Mouse (Mus musculus) neural tube, embryonic 11.5 days (tissue): Measurements from ENCODE around the gene Cd209c. TPM values are rescaled to one million over a fixed set of nuclear protein-coding genes. Genes with fewer than 3 reads are reported as not detected.

Experiments
- ATAC-seq: fragments of 200-750 bp; cut with Nextera tagmentation; 2 replicates; pipeline ENCODE4 v1.8.0; 2017; ENCODE audit warnings: moderate number of reproducible peaks, mild to moderate bottlenecking, moderate TSS enrichment, moderate library complexity; ENCODE audit not compliant: insufficient read depth, low FRiP score, low TSS enrichment
- DNase-seq: peaks from one replicate; pipeline ENCODE4 v3.0.0-alpha.2; 2015; ENCODE audit warnings: low spot score
- H3K27ac ChIP-seq: fragments of 300-500 bp; sonication (generic); 2 replicates; pipeline ENCODE4 v1.5.1; 2014; ENCODE audit warnings: low read depth, mild to moderate bottlenecking, low read length
- H3K27me3 ChIP-seq: fragments of 300-500 bp; sonication (generic); 2 replicates; pipeline ENCODE4 v1.6.1; 2014; ENCODE audit warnings: mild to moderate bottlenecking, low read length, mixed read lengths; ENCODE audit not compliant: control insufficient read depth, insufficient read depth
- H3K36me3 ChIP-seq: fragments of 300-500 bp; sonication (generic); 2 replicates; pipeline ENCODE4 v1.6.1; 2014; ENCODE audit warnings: mild to moderate bottlenecking, low read length, moderate library complexity, mixed read lengths; ENCODE audit not compliant: control insufficient read depth, insufficient read depth
- H3K4me1 ChIP-seq: fragments of 300-500 bp; sonication (generic); 2 replicates; pipeline ENCODE4 v1.6.1; 2014; ENCODE audit warnings: low read length, mixed read lengths; ENCODE audit not compliant: control insufficient read depth, insufficient read depth
- H3K4me2 ChIP-seq: fragments of 300-500 bp; sonication (generic); 2 replicates; pipeline ENCODE4 v1.6.1; 2014; ENCODE audit warnings: low read depth, mild to moderate bottlenecking, moderate library complexity
- H3K4me3 ChIP-seq: fragments of 300-500 bp; sonication (generic); 2 replicates; pipeline ENCODE4 v1.5.1; 2014; ENCODE audit warnings: low read depth, low read length
- H3K9ac ChIP-seq: fragments of 300-500 bp; sonication (generic); 2 replicates; pipeline ENCODE4 v1.6.1; 2014; ENCODE audit warnings: mild to moderate bottlenecking, low read length
- H3K9me3 ChIP-seq: fragments of 300-500 bp; sonication (generic); 2 replicates; pipeline ENCODE4 v1.6.1; 2016; ENCODE audit warnings: low read length; ENCODE audit not compliant: control insufficient read depth
- WGBS: fragments of 180-500 bp; shearing (Covaris S2); extraction: QIAGEN DNeasy Blood & Tissue Kit; methylation state at CpG from one replicate; pipeline ENCODE4 v1.1.7; 2014; 5-methylcytosine and 5-hydroxymethylcytosine counted together
- polyA plus RNA-seq: library from polyadenylated mRNA; unstranded; fragments of >200 nt; fragmentation: Nextera tagmentation; extraction: Ambion mirVana; gene quantifications from 2 replicates; pipeline ENCODE4 v1.2.1, GENCODE M21; 2014

The Cd209c gene
- 0.53 and 0.76 TPM in 2 replicates for polyA plus RNA-seq

GRCm38 (mm10) chr8:3954646-3955045, at the start of gene Cd209c:
Cd209c (minus strand) TSS chr8:3954746.
- H3K4me3 ChIP-seq = no peak within 1 kb of the TSS
- H3K27me3 ChIP-seq = no peaks in the 10 kb centered on the region
- H3K4me2 ChIP-seq = no peak within 1 kb of the TSS
- H3K27ac ChIP-seq = no peak within 1 kb of the TSS
- H3K9me3 ChIP-seq = peaks cover 2% of the 10 kb centered on the region
- ATAC-seq (no peak), DNase-seq (no peak)
- no peaks in the 10 kb centered on the region for H3K4me1 ChIP-seq
- H3K36me3 ChIP-seq = no peaks in the 10 kb centered on the region
- WGBS = 84% methylated on average over 1 of the region's 1 CpGs
- H3K9ac ChIP-seq = no peak within 1 kb of the TSS

DNA sequence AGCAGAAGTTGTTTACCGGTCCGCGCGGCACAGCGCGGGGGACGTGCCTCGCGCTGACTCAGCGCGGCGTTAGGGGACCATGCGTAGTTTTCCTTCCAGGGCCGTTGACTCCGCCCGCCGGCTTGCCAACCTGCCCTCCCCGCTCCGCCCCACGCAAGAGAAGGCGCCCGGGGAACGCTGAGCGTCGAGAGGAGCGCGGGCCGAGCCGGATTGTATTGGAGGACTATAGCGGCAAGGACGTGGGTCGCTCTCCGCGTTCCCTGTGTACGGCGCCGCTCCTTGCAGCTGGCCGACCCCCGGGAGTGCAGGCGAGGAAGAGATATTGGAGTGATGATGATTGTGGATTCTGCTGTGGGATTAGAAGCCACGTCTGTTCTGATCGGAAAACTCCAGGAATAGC, 39.7 kb upstream of the Cd209c start:
- no peaks in the 10 kb centered on the region for H3K4me1 ChIP-seq
- peak overlapping the region; percentile 26; the same call in 1 of the 2 replicates for H3K4me2 ChIP-seq
- 32% methylated on average over 42 of the region's 42 CpGs for whole genome bisulfite sequencing
- DNase-seq (peak; percentile 12), ATAC-seq (no peak)
- H3K9ac ChIP-seq = no peak overlapping the region
- no peak overlapping the region for H3K27ac ChIP-seq
- H3K27me3 ChIP-seq = no peaks in the 10 kb centered on the region
- H3K9me3 ChIP-seq = no peaks in the 10 kb centered on the region
- no peaks in the 10 kb centered on the region for H3K36me3 ChIP-seq
- no peak overlapping the region for H3K4me3 ChIP-seq

DNA sequence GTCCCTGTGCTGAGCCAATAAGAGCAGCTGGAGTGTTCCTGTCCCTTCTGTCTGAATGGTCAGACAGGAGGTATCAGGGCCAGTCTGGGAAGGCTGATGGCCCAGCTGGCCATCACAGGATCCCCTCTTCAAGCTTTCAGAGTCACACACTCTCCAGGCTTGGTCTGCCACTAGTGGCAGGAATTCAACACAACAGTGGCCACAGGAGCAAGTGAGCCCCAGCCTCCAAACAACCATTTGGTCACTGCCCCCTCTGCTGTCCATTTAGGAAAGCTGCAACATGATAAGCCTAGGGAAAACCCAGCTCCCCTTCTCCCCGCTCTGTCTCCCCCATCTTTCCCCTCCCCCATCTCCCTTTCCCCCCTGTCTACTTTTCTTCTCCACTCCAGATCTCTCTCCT, 1.5 kb upstream of the Cd209c start:
- no peak for ATAC-seq
- H3K9ac ChIP-seq = no peak overlapping the region
- DNase-seq = no peak
- H3K27ac ChIP-seq = no peak overlapping the region
- no peaks in the 10 kb centered on the region for H3K27me3 ChIP-seq
- no peaks in the 10 kb centered on the region for H3K4me1 ChIP-seq
- H3K4me3 ChIP-seq = no peak overlapping the region
- no peaks in the 10 kb centered on the region for H3K36me3 ChIP-seq
- H3K4me2 ChIP-seq = no peak overlapping the region
- H3K9me3 ChIP-seq = peaks cover 2% of the 10 kb centered on the region
- 67% methylated on average over 1 of the region's 1 CpGs for WGBS

- H3K9ac ChIP-seq = no peak overlapping the region
- 89% methylated on average over 3 of the region's 3 CpGs for WGBS
- no peak overlapping the region for H3K27ac ChIP-seq
- H3K9me3 ChIP-seq = peaks cover 7% of the 10 kb centered on the region; the same call in 1 of the 2 replicates
- no peaks in the 10 kb centered on the region for H3K27me3 ChIP-seq
- no peaks in the 10 kb centered on the region for H3K36me3 ChIP-seq
- DNase-seq (no peak), ATAC-seq (no peak)
- no peaks in the 10 kb centered on the region for H3K4me1 ChIP-seq
- no peak overlapping the region for H3K4me2 ChIP-seq
- no peak overlapping the region for H3K4me3 ChIP-seq
These were observed 14.5 kb downstream of the Cd209c start for GRCm38 (mm10) chr8:3940023-3940422.

DNA sequence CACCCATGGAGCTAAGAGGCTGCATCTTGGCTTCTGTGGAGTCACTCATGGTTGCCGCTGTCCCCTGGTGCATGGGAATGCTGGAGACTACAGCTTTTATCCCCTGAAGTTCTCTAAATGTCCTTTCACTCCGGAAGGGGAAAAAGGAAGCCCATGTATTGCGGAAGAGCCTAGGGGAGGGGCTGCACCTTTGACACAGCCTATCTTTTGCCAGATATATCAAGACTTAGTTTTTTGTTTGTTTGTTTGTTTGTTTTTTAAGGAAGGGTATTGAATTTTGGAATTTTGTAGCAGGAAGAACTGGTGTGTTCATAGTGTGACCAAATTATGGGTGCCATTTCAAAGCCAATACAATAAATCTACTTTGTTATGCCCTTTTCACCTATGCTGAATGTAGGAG, 27.8 kb downstream of the Cd209c start, which contains the start of gene Cd209b:
TSS of gene Cd209b (minus strand) at position 101 of the 400 bp plus-strand sequence.
- H3K27me3 ChIP-seq = no peaks in the 10 kb centered on the region
- H3K27ac ChIP-seq = no peak within 1 kb of the TSS
- H3K9ac ChIP-seq = no peak within 1 kb of the TSS
- H3K9me3 ChIP-seq = peaks cover 9% of the 10 kb centered on the region
- no peak within 1 kb of the TSS for H3K4me3 ChIP-seq
- H3K36me3 ChIP-seq = no peaks in the 10 kb centered on the region
- 90% methylated on average over 3 of the region's 3 CpGs for WGBS
- ATAC-seq (no peak), DNase-seq (no peak)
- H3K4me2 ChIP-seq = no peak within 1 kb of the TSS
- no peaks in the 10 kb centered on the region for H3K4me1 ChIP-seq

Other genes with a start within 250 kb of the Cd209c start
- gene Clec4g, start 234.1 kb downstream of the Cd209c start, polyA plus RNA-seq = 0.26 TPM in 1 of 2 replicates, not detected in the other
- gene Cd209a, start 205.8 kb downstream of the Cd209c start, polyA plus RNA-seq = not detected in 2 replicates
- not detected in 2 replicates for gene Cd209e, start 100.4 kb downstream of the Cd209c start, polyA plus RNA-seq
- not detected in 2 replicates for gene Cd209d, start 76.2 kb downstream of the Cd209c start, polyA plus RNA-seq
- gene Cd209b, start 27.9 kb downstream of the Cd209c start, polyA plus RNA-seq = not detected in 2 replicates
- gene Cd209f, start 151.1 kb upstream of the Cd209c start, polyA plus RNA-seq = not detected in 2 replicates
- gene Cd209g, start 179.4 kb upstream of the Cd209c start, polyA plus RNA-seq = not detected in 2 replicates
- 36.1 and 39.0 TPM in 2 replicates for gene Evi5l, start 211.8 kb upstream of the Cd209c start, polyA plus RNA-seq